Mouse (Mus musculus) mesoderm, embryonic 11.5 days (tissue): ENCODE results near the gene Ets2.

Experiments used
- DNase-seq: peaks from one replicate; pipeline ENCODE4 v3.0.0-alpha.2; 2012; ENCODE audit warnings: low read depth, low spot score

Ets2 gene

DNA sequence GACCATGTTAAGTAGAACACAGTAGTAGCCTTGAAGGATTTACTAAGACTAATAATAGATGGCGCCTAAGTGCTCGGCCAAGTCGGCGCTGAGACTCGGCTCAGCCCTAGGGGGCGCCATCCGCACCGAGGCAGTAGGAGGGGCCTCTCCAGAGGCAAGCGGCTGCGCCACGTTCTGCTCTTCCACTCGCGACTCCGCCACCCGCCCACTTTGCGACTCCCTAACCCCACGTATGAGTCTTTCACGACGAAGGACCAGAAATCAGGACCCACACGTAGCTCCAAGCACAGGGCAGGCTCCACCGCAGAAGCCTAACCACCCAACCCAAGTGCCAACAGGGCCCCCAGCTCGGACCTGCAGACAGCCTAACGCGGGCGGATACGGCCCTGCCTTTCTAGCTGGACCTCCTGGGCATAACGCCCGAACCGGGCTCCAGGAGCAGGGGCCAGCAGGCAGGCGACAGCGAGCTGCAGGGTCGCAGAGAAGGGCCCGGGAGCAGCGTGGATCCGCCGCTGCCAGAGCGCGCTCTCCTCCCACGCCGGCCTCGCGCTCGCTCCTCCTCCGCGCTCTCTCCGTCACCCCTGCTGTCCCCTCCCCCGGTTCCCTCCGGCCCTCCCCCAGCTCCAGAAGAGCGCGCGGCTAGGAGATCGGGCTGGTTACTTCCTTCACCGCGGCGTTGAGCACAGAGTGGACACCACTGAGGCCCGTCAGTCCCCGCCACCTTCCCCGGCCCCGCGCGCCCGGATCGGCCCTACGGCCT lies at the start of gene Ets2:
Ets2 (plus strand) TSS at position 274 of the 760 bp plus-strand sequence.
- peak; percentile 90 for DNase-seq

DNA sequence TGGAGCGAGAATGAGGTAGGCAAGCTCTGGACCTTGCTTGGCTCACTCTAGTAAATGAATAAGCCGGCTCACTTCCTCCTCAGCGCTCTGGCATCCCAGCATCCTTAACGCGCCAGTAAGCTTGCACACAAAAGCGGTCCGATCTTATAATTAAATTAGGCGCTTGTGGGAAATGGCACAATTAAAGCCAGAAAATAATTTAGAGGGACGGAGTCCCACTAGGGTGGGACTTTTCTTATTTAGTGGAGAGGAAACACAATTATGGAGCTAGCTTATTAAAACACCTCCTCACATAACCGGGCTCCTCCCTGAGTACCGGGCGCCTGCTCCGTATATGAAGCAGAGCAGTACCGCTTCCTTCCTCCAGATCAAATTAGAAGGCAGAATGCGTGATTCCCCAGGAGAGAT lies 47.7 kb upstream of the Ets2 start:
- no peak for DNase-seq

DNA sequence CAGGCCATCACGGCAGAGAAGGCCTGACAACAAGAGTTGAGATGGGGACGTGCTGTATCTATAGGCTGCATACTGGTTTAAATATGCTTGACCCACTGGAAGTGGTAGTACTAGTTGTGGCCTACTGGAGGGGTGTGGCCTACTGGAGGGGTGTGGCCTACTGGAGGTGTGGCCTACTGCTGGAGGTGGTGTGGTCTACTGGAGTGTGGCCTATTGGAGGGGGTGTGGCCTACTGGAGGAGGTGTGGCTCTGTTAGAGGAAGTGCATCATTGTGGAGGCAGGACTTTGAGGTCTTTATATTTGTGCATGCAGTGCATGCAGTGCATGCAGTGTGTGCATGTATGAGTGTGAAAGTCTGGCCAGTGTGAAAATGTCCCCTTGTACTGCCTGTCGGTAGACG lies 45.3 kb upstream of the Ets2 start:
- DNase-seq, result no peak

DNA sequence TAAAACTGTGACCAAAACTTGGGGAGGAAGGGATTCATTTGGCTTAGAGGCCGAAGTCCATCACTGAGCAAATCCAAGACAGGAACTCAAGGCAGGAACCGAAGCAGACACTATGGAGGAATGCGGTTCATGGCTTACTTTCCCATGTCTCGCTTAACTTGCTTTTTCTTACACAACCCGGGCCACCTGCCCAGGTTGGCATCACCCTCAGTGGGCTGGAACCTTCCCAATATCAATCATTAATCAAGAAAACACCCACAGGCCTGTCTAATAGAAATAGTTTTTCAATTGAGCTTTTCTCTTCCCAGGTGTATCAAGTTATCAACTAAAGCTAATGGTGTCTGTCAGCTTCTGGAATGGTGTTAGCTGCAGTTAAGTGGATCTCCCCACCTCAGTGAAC lies 44.7 kb upstream of the Ets2 start:
- no peak for DNase-seq

DNA sequence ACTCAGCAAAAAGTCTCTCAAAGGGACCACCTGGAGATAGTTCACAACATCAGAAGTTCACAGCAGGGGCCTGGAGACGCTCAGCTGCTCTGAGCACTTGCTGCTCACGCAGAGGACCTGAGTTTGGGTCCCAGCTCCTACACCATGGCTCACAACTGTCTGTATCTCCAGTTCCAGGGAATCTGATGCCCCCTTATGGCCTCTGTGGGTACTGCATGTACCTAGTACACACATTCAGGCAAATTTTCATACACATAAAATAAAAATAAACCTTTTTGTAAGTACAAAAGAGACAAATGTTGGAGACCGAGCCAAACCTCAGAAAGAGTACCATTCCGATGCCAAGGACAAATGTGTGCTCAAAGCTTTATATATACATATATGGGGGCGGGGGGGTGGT lies 44.1 kb upstream of the Ets2 start:
- DNase-seq, result no peak

DNA sequence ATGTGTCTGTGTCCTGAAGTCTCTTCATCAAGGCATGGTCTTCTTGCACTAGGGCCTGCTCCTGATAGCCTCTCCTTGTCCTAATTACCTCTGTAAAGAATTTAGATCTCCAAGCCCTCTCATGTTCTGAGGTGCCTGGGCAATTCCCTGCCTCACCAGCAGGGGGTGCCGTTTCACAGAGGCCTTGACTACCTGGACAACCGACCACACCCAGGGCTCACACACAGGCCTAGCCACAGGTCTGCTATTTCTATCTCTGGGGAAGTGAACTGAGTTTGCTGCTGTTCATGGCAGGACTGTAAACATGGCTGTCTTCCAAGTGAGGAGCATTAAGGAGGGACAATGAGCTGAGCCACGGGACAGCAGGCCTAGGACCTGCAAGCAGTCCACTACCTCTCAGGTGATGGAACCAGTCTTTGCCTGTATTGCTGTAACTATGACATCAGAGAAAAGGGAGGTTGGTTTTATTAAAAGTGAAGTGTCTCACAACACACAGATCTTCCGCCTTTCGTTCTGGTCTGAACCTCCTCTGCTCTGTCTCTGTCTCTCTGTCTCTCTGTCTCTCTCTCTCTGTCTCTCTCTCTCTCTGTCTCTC lies 42.9 kb upstream of the Ets2 start:
- DNase-seq, result no peak

DNA sequence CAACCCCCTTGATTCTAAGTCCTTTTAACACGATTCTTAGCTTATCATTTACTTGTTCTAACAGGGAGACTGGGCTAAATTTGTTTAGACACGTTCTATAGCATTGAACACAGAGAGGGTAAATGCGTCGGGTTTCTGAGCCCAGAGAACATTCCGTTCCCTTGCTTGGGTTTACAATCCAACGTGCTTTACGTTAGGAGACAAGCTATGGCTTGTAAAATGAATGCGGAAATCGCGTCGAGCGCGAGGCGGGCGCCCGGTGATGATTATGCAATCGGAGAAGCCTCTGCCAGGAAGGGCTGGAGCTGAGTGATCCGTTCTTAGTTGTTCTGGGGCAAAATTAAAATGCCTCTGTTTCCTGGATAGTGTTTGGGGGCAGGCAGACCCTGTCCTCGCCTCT lies 42.4 kb upstream of the Ets2 start:
- no peak for DNase-seq

DNA sequence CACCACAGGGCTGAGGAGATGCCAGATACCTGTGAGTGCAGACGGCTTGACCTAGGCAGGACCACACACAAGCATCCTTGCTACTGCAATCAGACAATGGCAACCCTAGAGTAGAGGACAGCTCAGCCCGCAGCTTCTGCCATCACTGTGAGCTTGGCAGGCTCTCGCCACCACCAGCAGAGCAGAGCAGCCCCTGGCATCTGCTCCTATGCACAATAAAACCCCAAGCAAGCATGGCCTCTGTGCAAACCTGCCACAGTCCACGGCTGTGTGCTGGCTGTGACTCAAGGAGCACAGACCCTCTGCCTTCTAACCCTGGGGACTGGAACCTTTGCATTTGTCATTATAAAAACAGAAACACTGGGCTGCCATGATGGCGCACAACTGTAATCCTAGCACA lies 41.0 kb upstream of the Ets2 start:
- no peak for DNase-seq

DNA sequence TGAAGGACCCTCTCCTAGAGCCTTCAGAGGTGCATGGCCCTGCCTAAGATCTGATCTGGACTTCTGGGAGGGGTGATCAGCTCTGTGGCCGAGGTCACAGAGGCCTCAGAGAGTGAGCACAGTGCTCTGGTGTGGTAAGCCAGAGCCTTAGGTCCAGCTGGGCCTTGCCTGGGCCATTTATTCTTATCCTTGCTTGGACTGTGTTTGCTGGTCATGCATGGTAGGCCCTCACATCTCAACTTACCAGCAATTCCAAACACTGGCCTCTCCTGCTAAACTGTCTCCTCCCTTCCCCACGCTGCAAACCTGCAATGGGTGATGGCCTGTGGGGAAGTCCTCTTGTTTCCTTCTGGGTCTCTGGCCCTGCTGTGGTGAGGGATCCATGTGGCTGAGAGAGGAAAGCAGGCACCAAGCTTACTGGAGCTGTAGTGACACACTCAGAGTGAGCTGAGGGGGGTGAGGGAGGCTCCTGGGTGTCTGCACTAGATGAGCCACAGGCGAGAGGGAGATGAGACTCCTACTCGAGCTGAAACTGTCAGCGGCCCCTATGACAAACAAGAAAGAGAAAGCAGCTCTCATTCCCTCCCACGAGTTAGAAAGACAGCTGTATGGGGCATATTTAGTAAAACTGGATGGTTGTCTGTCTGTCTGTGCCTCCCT lies 36.3 kb upstream of the Ets2 start:
- no peak for DNase-seq

DNA sequence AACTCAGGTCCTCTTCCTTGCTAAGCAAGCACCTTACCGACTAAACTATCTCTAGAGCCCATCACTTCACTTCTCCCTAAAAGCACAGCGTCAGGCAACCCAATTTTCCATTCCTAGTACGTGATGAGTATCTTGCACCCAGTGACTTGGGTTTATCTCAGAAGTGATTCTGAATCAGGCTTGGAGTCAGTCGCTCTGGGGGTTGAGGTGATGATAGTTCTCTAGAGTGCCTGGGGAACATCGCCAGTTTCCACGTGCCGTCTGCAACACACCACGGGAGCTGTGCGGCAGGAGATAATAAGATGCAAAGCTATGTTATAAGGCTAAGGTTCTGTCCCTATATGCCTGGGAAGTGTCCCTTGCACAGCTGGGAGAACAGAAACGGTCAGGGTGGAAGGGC lies 35.6 kb upstream of the Ets2 start:
- DNase-seq, result no peak

DNA sequence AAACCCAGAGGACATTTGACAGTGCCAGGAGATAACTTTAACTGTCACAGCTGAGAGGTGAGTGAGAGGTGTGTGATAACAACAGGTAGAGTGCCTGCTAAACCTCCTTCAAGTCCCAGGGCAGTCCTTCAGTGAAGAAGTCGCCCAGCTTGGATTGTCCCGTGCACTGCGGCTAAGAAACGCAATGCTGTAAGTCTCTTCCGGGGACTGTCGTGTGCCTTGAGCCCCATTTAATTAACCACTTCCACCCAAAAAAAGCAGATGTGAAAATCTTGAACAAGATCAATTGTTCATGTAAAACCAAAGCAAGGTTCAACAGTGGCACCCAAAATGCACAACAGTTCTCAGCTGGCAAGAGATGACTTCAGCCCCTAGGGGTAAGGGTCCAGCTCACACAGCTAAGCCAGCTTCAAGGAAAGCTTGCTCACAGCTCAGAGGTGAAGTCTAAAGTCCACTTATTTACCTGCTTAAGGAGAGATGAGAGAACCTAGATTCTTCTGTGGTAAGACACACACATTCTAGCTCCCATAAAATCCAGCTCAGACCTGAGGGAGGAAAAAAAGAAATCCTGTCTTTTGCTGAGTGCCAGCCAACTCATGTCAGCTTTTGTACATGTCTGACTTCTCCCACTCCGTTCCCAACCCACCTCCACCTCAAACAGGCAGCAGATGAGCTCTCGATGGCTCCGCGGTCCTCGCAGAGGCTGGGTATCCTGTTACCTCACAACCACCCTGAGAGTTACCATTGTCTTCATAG lies 34.3 kb upstream of the Ets2 start:
- no peak for DNase-seq

DNA sequence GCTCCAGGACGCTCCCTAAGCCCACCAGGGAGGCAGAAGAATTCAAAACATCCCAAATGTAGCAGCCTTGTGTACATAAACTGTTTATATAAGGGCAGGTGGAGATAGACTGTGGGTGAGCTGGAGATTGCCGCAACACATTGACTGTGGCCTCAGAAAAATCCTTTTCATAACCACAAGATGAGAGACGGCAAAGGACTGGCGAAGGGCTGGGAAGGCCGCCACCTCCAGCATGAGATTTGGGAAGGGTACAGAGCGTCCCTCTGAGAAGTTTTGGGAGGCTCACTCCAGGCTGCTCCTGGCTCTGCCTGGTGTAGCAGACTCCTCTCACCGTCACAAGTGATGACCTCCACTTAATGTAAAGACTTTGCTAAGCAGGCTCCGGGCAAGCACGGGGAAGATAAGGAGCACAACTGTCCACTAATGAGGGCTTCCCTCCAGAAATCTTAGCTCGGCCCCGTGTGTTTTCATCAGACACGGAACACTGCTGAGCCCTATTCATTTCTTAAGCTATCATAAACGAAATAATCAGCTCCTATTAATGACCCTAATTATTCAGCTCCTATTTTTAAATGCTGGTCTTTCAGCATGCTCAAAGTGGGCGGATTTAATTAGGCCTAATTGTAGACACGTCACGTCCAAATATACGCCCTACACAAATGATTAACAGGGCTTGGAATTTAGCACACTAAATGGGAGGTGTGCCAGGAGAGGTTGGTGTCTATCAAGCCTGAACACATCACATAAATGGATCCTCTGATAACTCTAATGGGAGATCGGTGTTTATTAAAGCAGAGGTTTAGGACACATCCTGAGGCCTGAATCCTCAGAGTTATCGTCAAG lies 33.5 kb upstream of the Ets2 start:
- no peak for DNase-seq

DNA sequence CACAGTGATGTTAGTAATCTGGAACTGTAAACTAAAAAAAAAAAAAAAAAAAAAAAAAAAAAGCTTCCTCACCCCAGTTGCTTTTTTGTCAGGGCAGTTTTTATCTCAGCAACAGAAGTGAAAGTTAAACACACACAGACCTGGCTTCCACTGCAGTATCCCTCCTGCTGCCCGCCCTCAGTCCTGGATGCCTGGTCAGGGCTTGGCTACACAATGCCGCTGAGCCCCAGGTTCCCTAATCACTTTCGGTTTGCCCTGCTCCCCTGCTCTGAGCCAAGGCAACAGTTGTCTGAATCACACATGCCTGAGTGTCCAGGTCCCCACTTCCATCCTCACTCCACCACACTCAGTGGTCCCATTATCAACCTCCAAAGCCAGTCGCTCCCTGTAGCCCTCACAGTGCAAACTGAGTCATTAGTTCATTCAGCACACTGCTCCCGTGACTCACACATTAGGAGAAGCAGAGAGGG lies 27.4 kb upstream of the Ets2 start:
- no peak for DNase-seq

DNA sequence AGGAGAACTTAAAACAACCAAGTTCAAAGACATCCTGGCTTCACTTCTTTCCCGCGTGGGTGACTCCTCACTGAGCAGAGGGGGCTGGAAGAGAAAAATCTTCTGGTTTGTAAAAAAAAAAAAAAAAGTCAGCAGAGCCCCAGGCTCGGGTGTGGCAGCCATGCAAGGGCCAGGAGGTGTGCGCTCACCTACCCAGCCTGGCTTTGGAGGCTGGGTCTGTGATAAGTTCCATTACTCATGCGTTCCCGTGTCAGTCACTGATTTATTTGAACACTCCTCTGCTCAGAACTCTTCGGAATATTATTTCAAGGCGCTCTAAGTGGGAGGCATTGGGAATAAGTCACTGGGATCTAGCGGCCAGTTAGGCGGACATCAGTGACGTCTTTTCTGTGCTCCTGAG lies 26.7 kb upstream of the Ets2 start:
- no peak for DNase-seq

DNA sequence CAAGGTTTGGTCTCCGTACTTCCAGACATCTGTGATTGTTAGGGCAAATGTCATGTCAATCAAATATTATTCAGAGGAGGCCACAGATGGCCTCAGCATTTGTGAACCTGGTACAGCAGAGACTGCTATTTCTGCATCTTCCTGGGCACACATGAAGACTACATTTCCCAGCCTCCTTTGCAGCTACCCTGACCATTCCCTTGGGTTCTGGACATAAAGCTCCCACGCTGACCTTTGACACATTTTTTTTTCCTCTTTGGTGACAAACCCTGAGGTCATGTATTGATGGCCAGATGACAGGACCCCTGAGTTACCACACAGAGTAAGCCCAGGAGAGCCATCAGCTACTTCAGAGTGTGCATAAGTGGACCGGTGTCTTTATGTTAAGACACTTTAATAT lies 25.2 kb upstream of the Ets2 start:
- peak; percentile 40 for DNase-seq

DNA sequence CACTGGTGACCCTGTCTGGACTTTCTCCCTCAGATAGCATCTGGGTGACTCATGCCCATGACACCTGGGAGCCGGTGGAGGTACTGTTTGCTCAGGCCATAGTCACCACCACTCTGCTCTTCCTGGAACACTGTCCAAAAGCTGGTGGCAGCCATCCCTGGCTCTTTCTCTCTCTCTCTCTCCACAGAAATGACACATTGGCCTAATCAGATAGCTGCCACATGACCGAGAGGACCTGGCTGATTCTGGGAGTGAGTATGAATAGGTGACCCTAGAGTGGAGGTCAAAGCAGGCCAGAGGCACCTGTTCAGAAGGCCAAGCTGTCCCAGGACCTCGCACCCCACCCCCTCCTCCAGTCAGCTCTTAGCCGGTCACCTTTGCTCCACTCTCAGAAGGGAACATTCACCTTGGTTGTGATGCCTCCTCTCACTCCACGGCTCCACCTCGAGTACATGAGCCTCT lies 19.4 kb upstream of the Ets2 start:
- no peak for DNase-seq

DNA sequence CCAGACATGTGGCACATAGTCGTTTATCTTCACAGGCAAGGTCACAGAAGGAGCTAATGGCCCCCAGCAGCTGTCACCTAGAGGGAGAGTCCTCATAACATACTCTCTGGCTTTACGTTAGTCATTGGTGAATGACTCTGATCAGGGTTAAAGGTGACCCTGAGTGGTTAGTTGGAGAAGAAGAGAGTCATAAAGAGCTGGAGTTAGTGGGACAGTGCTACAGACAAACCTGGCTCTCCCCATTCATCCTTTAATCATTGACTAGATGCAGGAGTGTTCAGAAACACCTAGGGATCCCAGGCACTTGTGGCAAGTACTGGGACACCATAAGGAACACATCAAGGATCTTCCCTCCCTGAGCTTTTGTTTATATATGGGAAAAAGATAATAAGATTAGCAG lies 16.1 kb upstream of the Ets2 start:
- no peak for DNase-seq

DNA sequence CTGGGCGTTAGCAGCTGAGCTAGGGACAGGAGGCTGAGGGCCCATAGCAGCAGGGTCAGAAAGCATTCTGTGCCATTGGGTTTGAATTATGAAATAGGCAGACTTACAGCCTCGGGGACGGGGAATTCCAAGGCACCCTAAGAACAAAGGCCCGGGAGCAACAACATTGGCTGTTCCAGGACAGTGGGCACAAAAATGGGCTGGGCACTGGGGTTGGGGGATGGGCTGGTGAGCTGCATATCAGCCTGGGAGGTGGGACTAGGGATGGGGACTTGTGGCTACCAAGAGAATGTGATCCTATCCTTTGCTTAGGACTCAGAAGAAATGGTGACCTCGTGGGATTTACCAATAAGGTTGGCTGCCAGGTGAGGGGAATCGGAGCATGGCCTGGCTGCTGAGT lies 15.6 kb upstream of the Ets2 start:
- DNase-seq, result no peak

DNA sequence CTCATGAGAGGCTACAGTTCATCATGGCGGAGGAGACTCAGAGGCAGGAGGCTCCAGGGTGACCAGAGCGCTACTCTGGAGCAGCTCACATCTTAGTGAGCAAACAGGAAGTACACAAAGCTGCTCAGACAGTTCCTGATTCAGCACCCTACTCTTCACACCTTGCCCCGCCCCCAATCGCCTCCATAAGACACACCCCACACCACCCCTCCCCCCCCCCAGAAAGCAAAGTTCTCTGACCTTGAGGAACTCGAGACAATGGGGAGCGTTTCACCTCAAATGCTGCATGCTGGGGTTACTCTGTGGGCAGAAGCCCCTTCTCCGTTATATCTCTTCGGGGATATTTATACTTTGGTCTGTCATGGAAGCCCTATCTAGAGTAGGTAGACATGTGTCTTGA lies 15.0 kb upstream of the Ets2 start:
- no peak for DNase-seq

DNA sequence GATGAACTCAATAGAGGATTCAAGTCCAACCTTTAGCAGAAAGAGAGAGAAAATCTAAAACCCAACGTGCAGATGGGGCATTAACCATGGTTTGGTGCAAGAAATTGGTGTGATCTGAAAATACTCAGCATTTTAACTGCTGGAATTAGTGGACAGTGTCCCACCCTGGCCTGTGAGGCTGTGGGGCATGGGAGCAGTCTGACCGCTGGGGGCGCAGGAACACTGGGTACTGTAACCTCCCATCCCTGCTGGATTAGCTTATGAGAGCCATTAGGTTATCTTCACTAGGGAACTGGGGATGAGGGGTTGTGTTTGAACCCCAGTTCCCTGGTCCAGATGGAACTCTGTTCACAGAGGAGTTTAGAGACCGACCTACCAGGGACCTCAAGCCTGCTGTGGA lies 13.9 kb upstream of the Ets2 start:
- DNase-seq, result no peak

DNA sequence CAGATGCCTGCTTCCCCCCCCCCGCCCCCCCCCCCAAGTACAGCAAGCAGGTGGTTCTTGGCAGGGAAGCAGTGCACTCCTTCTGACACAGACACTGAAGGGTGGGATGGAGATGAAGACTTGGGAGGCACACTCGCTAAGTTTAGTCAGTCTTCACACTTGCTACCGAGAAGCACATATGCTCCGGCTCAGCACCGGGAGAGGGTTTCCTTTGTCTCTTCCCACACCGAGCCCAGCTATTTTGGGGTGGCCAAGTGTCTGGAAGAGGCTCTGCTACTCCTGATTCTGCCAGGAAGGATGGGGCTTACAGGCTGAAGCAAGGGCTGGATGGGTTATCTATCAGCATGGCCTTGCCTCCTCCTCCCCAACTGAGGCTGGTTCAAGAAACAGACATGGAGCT lies 5.3 kb upstream of the Ets2 start:
- DNase-seq, result no peak
